Mouse (Mus musculus) thymus, adult 2 months (tissue): ENCODE measurements around the gene Mgam.
"Not testable (repeated sequence)": the region's sequence is repeated elsewhere in the genome, so short reads cannot be mapped to it uniquely, and the experiment has no call there.

Experiments used
- CTCF ChIP-seq: fragments of 200-500 bp; IDR thresholded peaks from 2 replicates; pipeline ENCODE4 v1.5.1; 2012; ENCODE audit warnings: mild to moderate bottlenecking, control low read depth, low read length, moderate library complexity, borderline replicate concordance; ENCODE audit not compliant: control insufficient read depth, poor library complexity, insufficient read depth; ENCODE audit errors: extremely low read depth
- POLR2A ChIP-seq: fragments of 200-500 bp; IDR thresholded peaks from 2 replicates; pipeline ENCODE4 v1.6.1; 2012; ENCODE audit warnings: mild to moderate bottlenecking, low read length, control low read depth, moderate library complexity; ENCODE audit not compliant: control insufficient read depth, poor library complexity, insufficient read depth; ENCODE audit errors: extremely low read depth

- TF ChIP-seq CTCF, POLR2A: not testable (repeated sequence)
Measured at GRCm38 (mm10) chr6:40728506-40728905, 99.9 kb downstream of the Mgam start.
